ENCODE assay signal across 11 mouse cellular contexts in genomic region chr3:121250576-121251433, GRCm38 (mm10). TPM values are rescaled to one million over a fixed set of nuclear protein-coding genes. Genes with fewer than 3 reads are reported as not detected.
A peak's percentile ranks its signal among the peaks of the same experiment; 100 is the strongest.
DNase-seq lines count a peak whose midpoint lies in the region; ATAC-seq and TF ChIP-seq lines count a peak whose summit lies in the region.
"Had no signal": no experiment of that assay in that cellular context is flagged by ENCODE, and none has a peak within 500 bp of the region (broad histone marks: within the 10 kb centered on the region; RNA-seq: fewer than 3 reads in every experiment).

No protein-coding gene starts in this region.

- no peak overlapping the region for H3K4me2 ChIP-seq in lung, postnatal 0 days (replicated peaks; ENCODE audit: low read depth, low read length)
- H3K4me2 ChIP-seq: limb, embryonic 12.5 days had no signal

- no peak overlapping the region for H3K27ac ChIP-seq in lung, postnatal 0 days (ENCODE audit: low read length)
- H3K27ac ChIP-seq: limb, embryonic 12.5 days had no signal

- TF ChIP-seq EP300 in lung, postnatal 0 days (IDR thresholded peaks at IDR 0.05): no peak

- H3K4me1 ChIP-seq in lung, postnatal 0 days (ENCODE audit: insufficient read depth, low read depth, low read length): no peaks in the 10 kb centered on the region
- H3K4me1 ChIP-seq: limb, embryonic 12.5 days had no signal

- H3K4me3 ChIP-seq in lung, postnatal 0 days (ENCODE audit: low read depth, low read length): no peak overlapping the region
- H3K4me3 ChIP-seq: limb, embryonic 12.5 days had no signal

- WGBS in lung, postnatal 0 days: 58% methylated on average over 19 of the region's 19 CpGs

- no peaks in the 10 kb centered on the region for H3K27me3 ChIP-seq in lung, postnatal 0 days (replicated peaks; ENCODE audit: insufficient read depth, low read length)
- H3K27me3 ChIP-seq: limb, embryonic 12.5 days had no signal

- no peaks in the 10 kb centered on the region for H3K36me3 ChIP-seq in lung, postnatal 0 days (ENCODE audit: insufficient read depth, low read length)
- H3K36me3 ChIP-seq: limb, embryonic 12.5 days had no signal

- H3K9me3 ChIP-seq in lung, postnatal 0 days (ENCODE audit: low read length): no peaks in the 10 kb centered on the region
- H3K9me3 ChIP-seq: G1E; limb, embryonic 12.5 days had no signal

- peak; percentile 11; the same call in 1 of the 2 replicates for ATAC-seq in lung, postnatal 0 days

- no peak for TF ChIP-seq CTCF in lung, postnatal 0 days (IDR thresholded peaks at IDR 0.05)

- peak; percentile 30 for DNase-seq in adrenal gland, adult 2 months
- no peak for DNase-seq in adrenal gland, adult 18-20 months (ENCODE audit: low spot score in 2 of 2)
- DNase-seq in heart, adult 9 months (ENCODE audit: low spot score in 2 of 2): peak; percentile 41 to 43
- no peak for DNase-seq in heart, postnatal 4 days
- DNase-seq in lung, postnatal 0 days (ENCODE audit: low spot score): peak; percentile 28
- DNase-seq in lung, adult 18-20 months: no peak
- peak; percentile 87 to 88 for DNase-seq in cerebellum, postnatal 25 days
- DNase-seq in Muller cell, postnatal 12 days (ENCODE audit: inconsistent ontology term): no peak
- DNase-seq: thymus, postnatal 36 days had no signal

- H3K9ac ChIP-seq in lung, postnatal 0 days (replicated peaks; ENCODE audit: low read depth): no peak overlapping the region
- H3K9ac ChIP-seq: limb, embryonic 12.5 days had no signal

RNA-seq across cellular contexts. Expression of gene Tmem56, which starts 32.1 kb away (rescaled TPM):
- 10 to 100 TPM; 32.0 to 56.3 TPM for total RNA-seq in adrenal gland, adult 2 months (2021)
- polyA plus RNA-seq in adrenal gland, adult 2 months (2012; rRNA removed): 7.8 TPM in 2 replicates
- total RNA-seq in adrenal gland, adult 18-20 months (2021): 10 to 100 TPM; 41.4 to 46.5 TPM
- total RNA-seq in heart, postnatal 4 days (2021): 1 to 10 TPM in 1 of 2 experiments, under 1 TPM in 1; 0.69 to 1.7 TPM
- 1.5 and 2.1 TPM in 2 replicates for polyA plus RNA-seq in lung, postnatal 0 days (2015; fragmentation: Nextera tagmentation; extraction: Ambion mirVana)

RNA-seq across cellular contexts. Expression of gene Alg14, which starts 40.8 kb away (rescaled TPM):
- 10 to 100 TPM; 37.3 to 39.7 TPM for total RNA-seq in adrenal gland, adult 2 months (2021)
- 16.1 and 16.4 TPM in 2 replicates for polyA plus RNA-seq in adrenal gland, adult 2 months (2012; rRNA removed)
- total RNA-seq in adrenal gland, adult 18-20 months (2021): 10 to 100 TPM; 31.8 to 32.1 TPM
- total RNA-seq in heart, postnatal 4 days (2021): 10 to 100 TPM; 21.9 to 24.7 TPM
- polyA plus RNA-seq in lung, postnatal 0 days (2015; fragmentation: Nextera tagmentation; extraction: Ambion mirVana): 33.4 and 36.6 TPM in 2 replicates

Comparison
In these comparisons a context has a peak if more than half of its experiments do, and no peak if none do; other contexts are left out.
1. DNase-seq: peak in adrenal gland, adult 2 months (single experiment), heart, adult 9 months (2 of 2), lung, postnatal 0 days (single experiment) and cerebellum, postnatal 25 days (2 of 2); none in adrenal gland, adult 18-20 months (0 of 2), heart, postnatal 4 days (single experiment), lung, adult 18-20 months (0 of 2) and Muller cell, postnatal 12 days (single experiment).
2. RNA of gene Tmem56, which starts 32.1 kb away (total RNA-seq): 32.0 to 56.3 TPM in adrenal gland, adult 2 months and 41.4 to 46.5 TPM in adrenal gland, adult 18-20 months; 0.69 to 1.7 TPM in heart, postnatal 4 days; every median in the first group is over 10 times any median in the second.